Mouse (Mus musculus) CH12.LX (cell line): Measurements from ENCODE around the gene Gpr84.

Experiments used
- CTCF ChIP-seq, 2 experiments: IDR thresholded peaks in 1 of 2; conservative IDR thresholded peaks in 1 of 2; 2 replicates each; pipeline ENCODE4 v1.5.1; 2011 to 2012; ENCODE audit warnings: low read depth in 2 of 2, low read length in 2 of 2, improper control_type of control experiment in 1 of 2, inconsistent platforms in 1 of 2, mild to moderate bottlenecking in 1 of 2, moderate library complexity in 1 of 2
- EP300 ChIP-seq: IDR thresholded peaks from 2 replicates; pipeline ENCODE4 v1.6.1; 2011; ENCODE audit warnings: low read length, improper control_type of control experiment
- MAX ChIP-seq: IDR thresholded peaks from 2 replicates; pipeline ENCODE4 v1.6.1; 2011; ENCODE audit warnings: low read length, improper control_type of control experiment
- POLR2A ChIP-seq: IDR thresholded peaks from 2 replicates; pipeline ENCODE4 v1.6.1; 2011; ENCODE audit warnings: low read depth, mild to moderate bottlenecking, improper control_type of control experiment, low read length
- ZC3H11A ChIP-seq: IDR thresholded peaks from 2 replicates; pipeline ENCODE4 v1.6.1; 2012; ENCODE audit warnings: low read depth, mild to moderate bottlenecking, inconsistent platforms, low read length, improper control_type of control experiment
- ZKSCAN1 ChIP-seq: IDR thresholded peaks from 2 replicates; pipeline ENCODE4 v1.6.1; 2012; ENCODE audit warnings: low read depth, inconsistent platforms, low read length, improper control_type of control experiment, borderline replicate concordance

DNA sequence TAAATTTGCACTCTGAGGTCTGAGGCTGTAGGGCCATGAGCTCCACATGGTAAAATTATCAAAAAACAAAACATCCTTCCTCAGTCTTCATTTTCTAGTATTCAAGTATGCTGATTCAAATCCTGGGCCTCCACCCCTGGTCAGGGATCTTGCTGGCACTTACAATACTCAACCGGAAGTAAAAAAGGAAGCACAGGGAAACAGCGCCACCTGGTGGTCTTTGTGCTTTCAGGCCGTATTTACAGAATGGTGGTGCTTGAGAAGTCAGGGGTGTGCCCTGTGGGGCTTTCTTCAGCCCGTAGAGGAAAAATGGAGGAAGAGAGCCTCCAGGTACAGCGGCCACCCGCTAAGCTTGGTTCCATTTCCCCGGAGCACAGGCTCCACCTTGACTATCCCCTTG lies 3.3 kb downstream of the Gpr84 start:
- peak; percentile 35; the same call in 1 of the 2 replicates for TF ChIP-seq ZC3H11A
- TF ChIP-seq ZKSCAN1, result no peak
- peak; percentile 39 for TF ChIP-seq POLR2A
- no peak for TF ChIP-seq EP300
- TF ChIP-seq CTCF (conservative IDR thresholded peaks at IDR 0.05 in 1 of 2, IDR thresholded peaks at IDR 0.05 in 1 of 2; ENCODE audit: low read depth in 2 of 2, low read length in 2 of 2), result peak; percentile 92 to 98
- no peak for TF ChIP-seq MAX
